Mouse (Mus musculus) ES-Bruce4 (cell line): ENCODE measurements around the gene Kcnj5. TPM values are rescaled to one million over a fixed set of nuclear protein-coding genes. Genes with fewer than 3 reads are reported as not detected.

Experiments used
- H3K27ac ChIP-seq: 2 replicates; pipeline ENCODE4 v1.5.1; 2012; ENCODE audit warnings: low read length, inconsistent platforms; ENCODE audit not compliant: insufficient read depth
- H3K27me3 ChIP-seq: 2 replicates; pipeline ENCODE4 v1.6.1; 2012; ENCODE audit warnings: mild to moderate bottlenecking, low read length, inconsistent platforms; ENCODE audit not compliant: control insufficient read depth, poor library complexity, insufficient read depth, severe bottlenecking
- H3K36me3 ChIP-seq: 2 replicates; pipeline ENCODE4 v1.6.1; 2012; ENCODE audit warnings: inconsistent platforms, mild to moderate bottlenecking, low read length, moderate library complexity; ENCODE audit not compliant: control insufficient read depth, poor library complexity, insufficient read depth, severe bottlenecking
- H3K4me1 ChIP-seq: one replicate; pipeline ENCODE4 v1.8.1; 2011; ENCODE audit warnings: low read length; ENCODE audit not compliant: control insufficient read depth, insufficient read depth
- H3K4me3 ChIP-seq: 2 replicates; pipeline ENCODE4 v1.5.1; 2011; ENCODE audit warnings: low read depth, mild to moderate bottlenecking, low read length
- H3K9ac ChIP-seq: 2 replicates; pipeline ENCODE4 v1.6.1; 2012; ENCODE audit warnings: low read depth, mild to moderate bottlenecking, inconsistent platforms; ENCODE audit not compliant: poor library complexity, severe bottlenecking
- H3K9me3 ChIP-seq: replicated peaks from 2 replicates; pipeline ENCODE4 v1.6.1; 2012; ENCODE audit warnings: mild to moderate bottlenecking, low read length, inconsistent platforms; ENCODE audit not compliant: control insufficient read depth, poor library complexity, insufficient read depth, severe bottlenecking
- CTCF ChIP-seq: IDR thresholded peaks from one replicate; pipeline ENCODE4 v1.8.1; 2011; ENCODE audit warnings: low read depth, low read length
- EP300 ChIP-seq: IDR thresholded peaks from 2 replicates; pipeline ENCODE4 v1.6.1; 2011; ENCODE audit warnings: low read depth, low read length; ENCODE audit not compliant: insufficient read depth
- POLR2A ChIP-seq: IDR thresholded peaks from one replicate; pipeline ENCODE4 v1.8.1; 2011; ENCODE audit warnings: low read length; ENCODE audit not compliant: insufficient read depth
- polyA plus RNA-seq: library from polyadenylated mRNA; stranded (reverse); fragments of >200 nt; gene quantifications from 2 replicates; pipeline ENCODE4 v1.2.4, GENCODE M21; 2011; ENCODE audit warnings: low read depth; ENCODE audit not compliant: missing spikeins, insufficient read depth, insufficient read length

Kcnj5 gene
- polyA plus RNA-seq, 1 experiment: not detected

DNA sequence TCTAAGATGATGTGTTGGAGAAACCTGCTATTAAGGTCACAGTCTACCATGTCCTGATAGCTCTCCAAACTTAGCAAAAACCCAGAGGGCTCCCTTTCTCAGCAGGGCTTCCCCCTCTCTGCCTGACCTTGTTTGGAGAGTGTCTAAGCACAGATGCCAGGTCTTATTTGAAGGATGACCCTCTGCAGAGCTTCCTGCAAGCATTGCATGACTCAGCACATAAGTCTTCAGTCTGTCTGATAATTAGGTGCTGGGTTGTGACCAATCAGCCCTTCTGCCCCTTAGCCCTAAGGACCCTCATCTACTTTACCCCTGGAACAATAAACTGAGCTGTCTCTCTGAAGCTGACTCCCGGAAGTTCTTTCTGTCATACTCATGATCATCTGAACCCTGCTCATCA lies 16.6 kb upstream of the Kcnj5 start:
- Histone ChIP-seq H3K27me3 (no peaks in the 10 kb centered on the region), H3K4me3 (no peak overlapping the region), H3K4me1 (no peaks in the 10 kb centered on the region), H3K27ac (no peak overlapping the region), H3K9me3 (no peaks in the 10 kb centered on the region), H3K9ac (no peak overlapping the region), H3K36me3 (no peaks in the 10 kb centered on the region)
- TF ChIP-seq POLR2A: no peak
- TF ChIP-seq CTCF: no peak
- no peak for TF ChIP-seq EP300

GRCm38 (mm10) chr9:32350332-32350731 lies 6.2 kb upstream of the Kcnj5 start:
- Histone ChIP-seq H3K27ac (no peak overlapping the region), H3K4me3 (no peak overlapping the region), H3K4me1 (no peaks in the 10 kb centered on the region), H3K36me3 (no peaks in the 10 kb centered on the region), H3K27me3 (0 out of 2 replicates have a peak, but pooled peaks cover under 1% of the 10 kb centered on the region), H3K9ac (no peak overlapping the region), H3K9me3 (no peaks in the 10 kb centered on the region)
- no peak for TF ChIP-seq EP300
- TF ChIP-seq CTCF: peak; percentile 69

GRCm38 (mm10) chr9:32349344-32349743 lies 5.2 kb upstream of the Kcnj5 start:
- no peak for TF ChIP-seq CTCF
- no peak for TF ChIP-seq EP300
- TF ChIP-seq POLR2A: no peak
- Histone ChIP-seq H3K27me3 (0 out of 2 replicates have a peak, but pooled peaks cover 2% of the 10 kb centered on the region), H3K27ac (no peak overlapping the region), H3K9me3 (no peaks in the 10 kb centered on the region), H3K36me3 (no peaks in the 10 kb centered on the region), H3K9ac (no peak overlapping the region), H3K4me3 (no peak overlapping the region), H3K4me1 (no peaks in the 10 kb centered on the region)

DNA sequence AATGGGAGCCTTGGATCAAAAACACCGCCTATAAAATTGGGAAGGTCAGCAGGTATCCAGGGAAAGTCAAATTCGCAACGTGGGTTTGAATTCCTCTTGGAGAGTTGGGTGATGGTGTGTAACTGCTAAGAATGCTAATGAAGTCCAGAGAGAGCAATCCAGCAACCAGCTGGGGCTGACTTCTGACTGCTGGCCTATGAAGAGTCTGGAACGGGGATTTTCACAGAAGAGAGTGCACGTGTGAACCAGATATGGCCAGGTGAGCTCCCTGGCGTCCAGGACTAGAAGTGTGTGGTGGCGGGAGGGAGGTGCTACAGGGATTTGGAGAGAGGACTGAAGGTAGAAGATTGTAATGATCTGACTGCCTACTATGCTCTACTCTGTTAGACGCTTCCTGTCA lies 3.9 kb upstream of the Kcnj5 start:
- no peak overlapping the region for H3K9ac ChIP-seq
- H3K4me3 ChIP-seq: no peak overlapping the region
- H3K36me3 ChIP-seq: no peaks in the 10 kb centered on the region
- H3K27me3 ChIP-seq: peaks cover 4% of the 10 kb centered on the region; the same call in 1 of the 2 replicates
- TF ChIP-seq CTCF (no peak), EP300 (no peak), POLR2A (no peak)
- no peaks in the 10 kb centered on the region for H3K9me3 ChIP-seq
- no peak overlapping the region for H3K27ac ChIP-seq
- H3K4me1 ChIP-seq: no peaks in the 10 kb centered on the region

GRCm38 (mm10) chr9:32344489-32344888 lies 339 bp upstream of the Kcnj5 start:
- Histone ChIP-seq H3K27ac (no peak overlapping the region), H3K9me3 (no peaks in the 10 kb centered on the region), H3K4me3 (peak overlapping the region; percentile 68), H3K4me1 (no peaks in the 10 kb centered on the region), H3K36me3 (no peaks in the 10 kb centered on the region), H3K9ac (peak overlapping the region; percentile 3; the same call in 1 of the 2 replicates), H3K27me3 (peaks cover 7% of the 10 kb centered on the region)
- TF ChIP-seq EP300 (no peak), POLR2A (no peak), CTCF (no peak)

- TF ChIP-seq CTCF (no peak), POLR2A (no peak), EP300 (no peak)
- H3K27ac ChIP-seq: no peak overlapping the region
Observed at GRCm38 (mm10) chr9:32342929-32343328, 1.2 kb downstream of the Kcnj5 start.

More at GRCm38 (mm10) chr9:32342929-32343328, 1.2 kb downstream of the Kcnj5 start:
- no peak overlapping the region for H3K9ac ChIP-seq
- no peaks in the 10 kb centered on the region for H3K36me3 ChIP-seq
- no peaks in the 10 kb centered on the region for H3K4me1 ChIP-seq
- no peaks in the 10 kb centered on the region for H3K9me3 ChIP-seq
- no peak overlapping the region for H3K4me3 ChIP-seq
- peaks cover 7% of the 10 kb centered on the region for H3K27me3 ChIP-seq
